Mouse (Mus musculus) Patski (cell line): Measurements from ENCODE around the gene Vps25. TPM values are rescaled to one million over a fixed set of nuclear protein-coding genes. Genes with fewer than 3 reads are reported as not detected.

ENCODE experiments used
- ATAC-seq: fragments of 100-300 bp; one replicate; pipeline ENCODE4 v1.8.0; 2021
- CTCF ChIA-PET: fragments of 350-600 bp; sonication (Branson Sonifier 250); formaldehyde crosslinking; loops from one replicate; lab custom pipeline; 2022; ENCODE audit warnings: inconsistent platforms; lab: Charles Lee
- POLR2A ChIA-PET: fragments of 350-600 bp; sonication (Branson Sonifier 250); formaldehyde crosslinking; loops from one replicate; lab custom pipeline; 2022; ENCODE audit warnings: antibody characterized with exemption, inconsistent platforms; lab: Charles Lee
- DNase-seq: peaks from one replicate; pipeline ENCODE4 v3.0.0-alpha.2; 2011; ENCODE audit warnings: low read depth, low spot score
- H3K27me3 ChIP-seq: fragments of 371-371 bp; one replicate; pipeline ENCODE4 v1.5.1; 2021
- CTCF ChIP-seq: fragments of 100-300 bp; IDR thresholded peaks from one replicate; pipeline ENCODE4 v1.5.1; 2021
- in situ Hi-C: fragments of 300-500 bp; cut with MboI; formaldehyde crosslinking; loops from 3 replicates; pipeline ENCODE4 v1.11.1; 2018; ENCODE audit warnings: low pct_unique_long_range_greater_than_20kb, mixed read lengths
- polyA plus RNA-seq: library from polyadenylated mRNA; unstranded; gene quantifications from one replicate; pipeline ENCODE4 v1.2.3, GENCODE M21; 2021

Gene Vps25
- polyA plus RNA-seq, result 104 TPM

DNA sequence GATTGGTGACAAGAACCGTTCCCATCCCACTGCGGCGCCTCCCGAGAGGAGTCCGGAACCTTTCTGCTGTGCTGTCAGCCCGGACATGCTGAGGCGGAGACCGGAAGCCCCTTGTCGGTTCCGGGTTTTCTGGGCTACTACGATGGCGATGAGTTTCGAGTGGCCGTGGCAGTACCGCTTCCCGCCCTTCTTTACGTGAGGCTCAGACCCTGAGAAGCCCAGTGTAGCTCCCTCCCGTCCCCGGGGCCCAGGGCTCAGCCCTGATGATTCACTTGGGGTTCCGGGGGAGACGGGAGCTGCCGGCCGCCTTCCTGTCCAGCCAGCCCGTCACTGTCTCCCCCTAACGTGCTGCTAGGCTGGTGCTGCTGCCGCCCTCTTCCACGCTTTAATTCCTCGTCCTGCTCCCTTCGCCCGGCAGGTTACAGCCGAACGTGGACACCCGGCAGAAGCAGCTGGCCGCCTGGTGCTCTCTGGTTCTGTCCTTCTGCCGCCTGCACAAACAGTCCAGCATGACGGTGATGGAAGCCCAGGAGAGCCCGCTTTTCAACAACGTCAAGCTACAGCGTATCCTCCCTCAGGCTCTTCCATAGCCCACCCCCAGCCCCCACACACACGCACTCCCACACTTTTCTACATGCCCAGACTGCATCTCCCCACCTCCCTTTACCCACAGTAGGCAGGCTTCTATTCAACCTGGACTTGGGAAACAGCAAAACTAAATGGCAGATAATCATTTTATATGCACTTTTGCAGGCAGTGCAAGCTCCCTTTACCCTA is at the start of gene Vps25:
Gene Vps25, plus strand, starts transcription at position 95 of the 777 bp plus-strand sequence.
- DNase-seq (peak; percentile 41), ATAC-seq (peak; percentile 66)
- TF ChIP-seq CTCF, result no peak
- H3K27me3 ChIP-seq, result no peaks in the 10 kb centered on the region
- ChIA-PET POLR2A (interaction anchor here (0.6 to 1.6 kb wide), 5 partner anchors 12 to 48 kb away, joined by 3 to 7 read pairs (median 4); partner anchors contain the start of gene Becn1), CTCF (interaction anchor here (1.3 to 5.1 kb wide), 4 partner anchors 25 to 77 kb away, joined by 3 to 33 read pairs (median 6); partner anchors contain the start of genes Becn1, Cntd1 and Coa3)
- in situ Hi-C loops, result loop anchor here (5.0 kb wide), 2 partner anchors 42 to 48 kb away; partner anchors contain the start of gene Becn1

DNA sequence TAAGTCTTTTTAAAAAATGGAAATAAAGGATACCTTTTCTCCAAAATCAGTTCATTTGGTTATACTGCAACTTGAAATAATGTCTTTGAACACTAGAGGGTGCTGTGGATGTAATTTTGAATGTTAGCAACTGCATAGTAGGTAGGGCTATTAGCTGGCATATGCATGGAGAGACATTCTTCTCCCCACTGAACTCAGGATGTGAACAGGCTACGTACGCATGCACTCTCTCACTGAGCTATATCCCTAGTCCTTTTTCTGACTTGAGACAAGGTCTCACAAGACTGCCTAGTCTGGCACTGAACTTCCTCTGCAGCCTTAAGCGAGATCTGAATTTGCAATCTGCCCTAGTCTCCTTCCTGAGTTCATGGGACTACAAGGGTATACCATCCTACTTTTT is 41.5 kb upstream of the Vps25 start:
- TF ChIP-seq CTCF, result peak; percentile 55
- POLR2A ChIA-PET, result interaction anchor here (0.7 kb wide), 1 partner anchor 70 kb away, joined by 3 read pairs; no protein-coding TSS in a partner anchor
- DNase-seq, result no peak
- no peak for ATAC-seq
- in situ Hi-C loops, result loop anchor here (5.0 to 10.0 kb wide), 2 partner anchors 40 to 183 kb away; partner anchors contain the start of gene Vps25
- no peaks in the 10 kb centered on the region for H3K27me3 ChIP-seq
- CTCF ChIA-PET, result interaction anchor here (0.6 to 1.9 kb wide), 9 partner anchors 11 to 82 kb away, joined by 3 to 8 read pairs (median 3); no protein-coding TSS in a partner anchor

DNA sequence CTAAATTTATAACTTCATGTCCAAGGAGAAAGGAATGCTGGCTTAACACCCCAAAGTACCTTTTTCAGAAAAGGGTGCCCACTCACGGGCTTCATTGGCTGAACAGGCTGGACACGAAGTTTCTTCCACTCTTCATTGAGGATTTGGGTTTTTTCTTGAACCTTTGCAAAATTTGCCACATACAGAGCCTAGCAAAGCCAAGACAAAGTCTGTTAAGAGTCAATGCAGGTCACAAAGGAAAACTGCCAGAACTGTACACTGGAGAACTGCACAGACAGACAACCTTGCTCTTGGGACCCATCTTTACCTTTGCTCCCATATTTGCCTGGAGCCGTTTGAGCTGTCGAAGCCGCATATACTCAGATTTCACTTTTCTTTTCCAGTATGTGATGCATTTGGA is 36.6 kb upstream of the Vps25 start:
- in situ Hi-C loops, result loop anchor here (5.0 to 10.0 kb wide), 2 partner anchors 85 to 178 kb away; partner anchors contain the start of gene Becn1
- ATAC-seq (no peak), DNase-seq (no peak)
- no peaks in the 10 kb centered on the region for H3K27me3 ChIP-seq
- TF ChIP-seq CTCF, result no peak
- POLR2A ChIA-PET, result no interaction called here
- CTCF ChIA-PET, result interaction anchor here (1.0 to 1.5 kb wide), 3 partner anchors 12 to 29 kb away, joined by 3 to 6 read pairs (median 4); partner anchors contain the start of gene Ramp2

DNA sequence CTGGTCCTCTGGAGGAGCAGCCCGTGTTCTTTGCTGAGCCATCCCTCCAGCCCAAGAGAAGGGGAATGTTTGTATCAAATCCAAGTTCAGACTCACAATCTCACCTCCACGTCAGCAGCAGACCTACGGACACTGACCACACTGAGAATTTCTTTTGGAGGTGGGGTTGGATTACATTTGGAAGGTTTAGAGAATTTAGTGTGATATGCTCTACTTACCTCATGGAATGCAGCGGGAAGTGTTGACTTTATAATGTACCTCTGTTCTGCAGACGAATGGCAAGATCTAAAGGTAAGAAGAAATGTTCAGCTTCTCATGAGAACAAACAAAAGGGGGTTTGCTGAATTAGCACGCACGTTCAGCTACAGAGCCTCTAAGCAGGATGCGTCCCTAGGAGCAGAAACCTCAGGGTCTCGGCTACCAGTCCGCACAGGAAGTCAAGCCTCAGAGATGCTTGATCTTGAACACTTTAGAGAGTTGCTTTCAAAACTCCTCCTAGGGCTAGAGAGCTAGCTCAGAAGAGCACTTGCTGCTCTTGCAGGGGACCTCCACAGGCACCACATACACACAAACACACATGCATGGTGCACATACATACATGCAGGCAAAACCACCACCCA is 35.0 kb upstream of the Vps25 start:
- TF ChIP-seq CTCF, result no peak
- no peak for ATAC-seq
- ChIA-PET POLR2A (no interaction called here), CTCF (interaction anchor here (1.0 to 1.5 kb wide), 3 partner anchors 11 to 19 kb away, joined by 4 to 6 read pairs (median 4); no protein-coding TSS in a partner anchor)
- in situ Hi-C loops, result loop anchor here (5.0 to 10.0 kb wide), 2 partner anchors 84 to 176 kb away; partner anchors contain the start of gene Becn1
- DNase-seq, result no peak
- H3K27me3 ChIP-seq, result no peaks in the 10 kb centered on the region

DNA sequence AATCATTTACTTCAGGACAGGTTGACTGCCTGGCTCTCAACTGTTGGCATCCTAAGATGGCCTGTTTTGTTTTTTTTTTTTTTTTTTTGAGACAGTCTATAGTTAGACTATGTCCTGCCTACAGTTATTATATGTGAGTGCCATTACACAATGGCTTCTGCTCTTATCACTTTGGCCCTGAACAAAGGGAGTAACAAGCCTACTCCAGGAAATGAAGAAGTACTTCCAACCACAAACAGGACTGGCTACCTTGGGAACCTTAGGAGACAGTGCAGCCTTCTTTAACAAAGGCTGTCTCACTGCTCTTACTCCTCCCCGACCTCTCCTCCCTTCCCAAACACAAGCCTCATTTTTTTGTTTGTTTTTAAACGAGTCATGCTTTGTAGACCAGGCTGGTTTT is 32.7 kb upstream of the Vps25 start:
- no peaks in the 10 kb centered on the region for H3K27me3 ChIP-seq
- TF ChIP-seq CTCF, result no peak
- no peak for ATAC-seq
- ChIA-PET POLR2A (no interaction called here), CTCF (interaction anchor here (2.1 kb wide), 1 partner anchor 20 kb away, joined by 7 read pairs; no protein-coding TSS in a partner anchor)
- DNase-seq, result no peak
- in situ Hi-C loops, result no loop called here

DNA sequence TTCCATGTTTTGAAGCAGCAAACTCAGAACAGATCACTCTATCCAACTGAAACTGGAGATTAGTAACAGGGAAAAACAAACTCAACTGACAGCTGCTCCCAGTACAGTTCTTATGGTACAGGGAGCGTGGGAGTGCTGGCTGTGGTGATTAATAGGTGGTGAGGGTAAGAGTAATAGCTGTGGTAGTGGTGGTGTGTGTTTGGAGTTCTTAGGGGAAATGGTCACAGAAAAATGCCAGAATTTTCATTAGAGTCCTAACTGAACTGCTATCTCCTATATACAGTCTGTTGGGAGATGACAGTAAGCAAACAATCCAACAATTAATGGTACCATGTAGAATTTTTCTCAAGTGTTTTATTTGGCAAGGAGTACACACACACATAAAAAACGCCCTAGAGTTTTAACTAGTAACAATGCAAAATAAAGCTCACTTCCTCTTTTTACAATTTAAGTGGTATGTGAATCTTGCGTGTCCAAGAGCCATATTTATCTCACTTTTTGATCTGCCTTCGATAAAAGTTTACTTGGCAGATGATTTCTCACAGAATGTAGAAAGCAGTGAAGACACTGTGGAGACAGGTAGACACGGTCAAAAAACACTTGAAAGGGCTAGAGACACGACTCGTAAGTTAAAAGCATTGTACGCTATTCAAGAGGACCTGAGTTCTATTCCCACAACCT is 32.1 kb upstream of the Vps25 start:
- TF ChIP-seq CTCF, result no peak
- in situ Hi-C loops, result no loop called here
- ChIA-PET POLR2A (no interaction called here), CTCF (interaction anchor here (1.4 to 2.1 kb wide), 2 partner anchors 10 to 21 kb away, joined by 4 to 7 read pairs; no protein-coding TSS in a partner anchor)
- ATAC-seq (no peak), DNase-seq (no peak)
- no peaks in the 10 kb centered on the region for H3K27me3 ChIP-seq

DNA sequence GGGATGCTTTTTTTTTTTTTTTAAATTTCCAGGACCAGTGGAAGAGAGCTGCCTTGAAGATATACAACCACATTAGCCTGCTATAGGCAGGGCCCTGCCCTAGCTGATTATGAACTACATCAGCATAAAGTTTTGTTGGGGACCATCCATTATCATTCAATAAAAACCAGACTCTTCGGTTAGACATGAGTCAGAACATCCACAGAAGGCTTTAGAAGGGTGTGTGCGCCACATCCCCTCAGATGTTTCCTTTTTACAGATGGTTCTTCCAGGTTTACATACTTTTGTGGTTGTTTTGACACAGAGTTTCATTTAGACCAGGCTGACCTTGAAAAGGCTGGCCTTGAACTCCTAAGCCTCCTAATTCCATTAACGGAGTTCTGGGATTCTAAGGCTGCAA is 29.2 kb upstream of the Vps25 start:
- in situ Hi-C loops, result no loop called here

DNA sequence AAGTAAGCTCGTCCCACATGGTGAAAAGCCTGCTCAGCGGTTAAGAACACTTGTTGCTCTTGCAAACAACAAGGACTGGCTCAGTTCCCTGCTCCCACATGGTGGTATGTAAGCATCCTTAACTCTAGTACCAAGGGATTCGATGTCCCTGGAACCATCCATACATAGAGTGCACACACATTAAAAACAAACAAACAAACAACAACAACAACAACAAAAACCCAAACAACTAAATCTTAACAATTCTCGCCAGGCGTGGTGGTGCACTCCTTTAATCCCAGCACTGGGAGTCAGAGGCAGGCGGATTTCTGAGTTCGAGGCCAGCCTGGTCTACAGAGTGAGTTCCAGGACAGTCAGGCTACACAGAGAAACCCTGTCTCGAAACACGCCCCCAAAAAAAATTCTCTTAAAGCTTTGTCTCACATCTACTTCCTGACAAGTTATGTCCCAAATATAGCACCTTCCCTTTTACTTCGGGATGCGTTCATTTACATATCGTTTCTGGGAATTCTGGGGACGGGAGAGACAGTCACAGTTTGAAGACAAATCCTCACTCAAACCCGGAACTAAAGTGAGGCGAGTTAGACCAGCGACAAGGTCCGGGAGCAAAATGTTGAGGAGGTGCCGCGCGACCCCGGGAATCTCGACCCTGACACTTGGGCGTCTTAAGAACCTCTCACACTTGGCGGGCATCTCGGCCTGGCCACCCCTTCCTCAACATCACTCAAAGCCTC is 28.0 kb upstream of the Vps25 start:
- CTCF ChIA-PET, result no interaction called here
- DNase-seq (no peak), ATAC-seq (no peak)
- no peak for TF ChIP-seq CTCF
- no peaks in the 10 kb centered on the region for H3K27me3 ChIP-seq
- in situ Hi-C loops, result no loop called here
- POLR2A ChIA-PET, result no interaction called here

More for the DNA sequence above, 29.2 kb upstream of the Vps25 start:
- POLR2A ChIA-PET, result no interaction called here
- no peaks in the 10 kb centered on the region for H3K27me3 ChIP-seq
- DNase-seq (no peak), ATAC-seq (no peak)
- TF ChIP-seq CTCF, result no peak
- CTCF ChIA-PET, result no interaction called here

DNA sequence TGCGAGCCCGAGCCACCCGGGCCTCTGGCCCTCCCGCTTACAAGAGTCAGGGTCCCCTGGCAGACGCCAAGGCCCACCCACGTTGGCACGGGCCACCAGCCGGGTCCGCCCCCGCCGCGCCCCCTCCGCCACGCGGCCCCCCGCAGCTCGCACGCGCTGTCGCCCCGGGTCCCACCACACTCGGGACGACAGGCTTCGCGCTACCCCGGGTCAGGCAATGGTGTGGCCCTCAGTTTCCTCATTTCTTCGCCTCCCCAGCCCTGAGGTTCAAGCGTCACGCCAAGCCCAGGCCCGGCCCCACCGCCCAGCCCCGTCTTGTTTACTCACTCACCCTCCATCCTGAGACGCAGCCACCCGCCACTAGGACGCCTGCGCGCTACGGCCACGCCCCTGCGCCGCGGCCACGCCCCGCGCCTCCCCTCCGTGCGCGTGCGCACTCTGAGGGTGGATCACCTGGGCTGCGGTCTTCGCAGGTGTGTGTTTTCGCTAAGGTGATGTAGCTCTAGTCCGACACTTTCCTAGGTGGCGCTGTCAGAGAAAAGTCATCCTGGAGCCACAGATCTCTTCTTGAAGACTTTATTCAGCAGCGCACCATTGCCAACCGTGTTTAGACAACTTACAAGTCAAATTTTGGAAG is 27.3 kb upstream of the Vps25 start, which contains the start of gene Ezh1:
Gene Ezh1, minus strand, starts transcription at position 399 of the 637 bp plus-strand sequence.
- ATAC-seq (peak; percentile 57), DNase-seq (no peak)
- in situ Hi-C loops, result no loop called here
- POLR2A ChIA-PET, result no interaction called here
- H3K27me3 ChIP-seq, result no peaks in the 10 kb centered on the region
- TF ChIP-seq CTCF, result no peak
- CTCF ChIA-PET, result no interaction called here
